Mouse (Mus musculus): ENCODE results near the gene Olfr358. TPM values are rescaled to one million over a fixed set of nuclear protein-coding genes. Genes with fewer than 3 reads are reported as not detected.

Gene Olfr358
- total RNA-seq (2021), result not detected

GRCm38 (mm10) chr2:37009235-37009634, at the start of gene Olfr358:
Olfr358 (minus strand) TSS chr2:37009335.
- intact Hi-C loops (cut with DNase I), result no loop called here
- DNase-seq, result no peak

DNA sequence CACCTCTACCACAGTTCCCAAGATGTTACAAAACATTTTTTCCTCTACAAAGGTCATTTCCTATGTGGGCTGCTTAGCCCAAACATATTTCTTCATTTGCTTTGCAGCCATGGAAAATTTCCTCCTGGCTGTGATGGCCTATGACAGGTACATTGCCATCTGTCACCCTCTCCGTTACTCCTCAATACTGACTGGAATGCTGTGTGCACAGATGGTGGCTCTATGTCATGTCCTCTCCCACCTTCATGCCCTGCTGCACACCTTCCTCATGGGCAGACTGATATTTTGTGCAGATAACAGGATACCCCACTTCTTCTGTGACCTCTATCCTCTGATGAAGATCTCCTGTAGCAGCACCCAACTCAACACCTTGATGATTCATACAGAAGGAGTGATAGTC, 12.1 kb downstream of the Olfr358 start:
- DNase-seq, result no peak
- intact Hi-C loops (cut with DNase I), result no loop called here

DNA sequence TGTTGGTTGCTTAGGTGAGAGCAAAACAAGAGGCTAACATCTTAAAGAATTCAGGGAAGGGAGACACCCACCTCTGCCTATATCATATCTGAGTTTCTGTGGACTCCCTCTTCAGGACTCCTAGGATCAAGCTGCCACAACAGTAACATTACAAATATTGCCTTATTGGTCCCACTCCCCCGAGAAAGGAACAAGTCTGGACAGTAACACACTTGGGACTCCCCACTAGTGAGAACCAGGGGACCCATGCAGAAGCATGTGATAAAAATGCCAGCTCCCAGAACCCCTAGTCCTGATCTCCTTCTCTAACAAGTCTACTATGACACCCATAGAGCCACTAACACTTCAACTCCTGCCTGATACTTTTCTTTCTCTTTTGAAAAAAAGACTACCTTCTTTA, 15.6 kb downstream of the Olfr358 start, which contains the start of gene Olfr357:
Gene Olfr357 (plus strand): TSS at position 301 of the 400 bp plus-strand sequence.
- intact Hi-C loops (cut with DNase I), result no loop called here
- no peak for DNase-seq

Other genes with a start within 250 kb of the Olfr358 start
- gene Olfr348, start 225.1 kb downstream of the Olfr358 start, total RNA-seq (2021), result not detected
- gene Olfr50, start 218.8 kb downstream of the Olfr358 start, total RNA-seq (2021), result not detected
- not detected for gene Olfr3, start 192.3 kb downstream of the Olfr358 start, total RNA-seq (2021)
- gene Olfr350, start 163.0 kb downstream of the Olfr358 start, total RNA-seq (2021), result not detected
- gene Olfr351, start 146.7 kb downstream of the Olfr358 start, total RNA-seq (2021), result not detected
- not detected for gene Olfr352, start 140.9 kb downstream of the Olfr358 start, total RNA-seq (2021)
- not detected for gene Olfr353, start 116.4 kb downstream of the Olfr358 start, total RNA-seq (2021)
- gene Olfr354, start 103.7 kb downstream of the Olfr358 start, total RNA-seq (2021), result not detected
- gene Olfr355, start 80.4 kb downstream of the Olfr358 start, total RNA-seq (2021), result not detected
- gene Olfr356, start 72.2 kb downstream of the Olfr358 start, total RNA-seq (2021), result not detected
- gene Olfr357, start 15.5 kb downstream of the Olfr358 start, total RNA-seq (2021), result not detected
- gene Olfr360, start 56.4 kb upstream of the Olfr358 start, total RNA-seq (2021), result not detected
- gene Olfr361, start 80.0 kb upstream of the Olfr358 start, total RNA-seq (2021), result not detected
- not detected for gene Olfr362, start 108.6 kb upstream of the Olfr358 start, total RNA-seq (2021)
- not detected for gene Olfr364-ps1, start 130.0 kb upstream of the Olfr358 start, total RNA-seq (2021)
- gene Olfr365, start 178.9 kb upstream of the Olfr358 start, total RNA-seq (2021), result not detected
- not detected for gene Olfr366, start 202.2 kb upstream of the Olfr358 start, total RNA-seq (2021)